In genomic region chr2:163054891-163055494, GRCm38 (mm10) we compare ENCODE assay signal across 8 mouse cellular contexts. TPM values are rescaled to one million over a fixed set of nuclear protein-coding genes. Genes with fewer than 3 reads are reported as not detected.
DNase-seq lines count a peak whose midpoint lies in the region; ATAC-seq and TF ChIP-seq lines count a peak whose summit lies in the region.

No protein-coding gene starts in this region.

- H3K27ac ChIP-seq in left cerebral cortex, adult 2 months: no peak overlapping the region
- H3K27ac ChIP-seq in forebrain, embryonic 16.5 days (ENCODE audit: low read length): 0 out of 2 replicates have a peak overlapping the region, but pooled peaks have one; percentile 34
- no peak overlapping the region for H3K27ac ChIP-seq in limb, embryonic 15.5 days
- no peak overlapping the region for H3K27ac ChIP-seq in olfactory bulb, adult 2 months (ENCODE audit: insufficient read depth, low read depth, low read length)

- intact Hi-C loops in left cerebral cortex, adult 2 months (cut with DNase I): no loop called here
- intact Hi-C loops in left cerebral cortex, postnatal 25 days (cut with DNase I): no loop called here
- intact Hi-C loops in left cerebral cortex, postnatal 10 days (cut with DNase I): no loop called here

- H3K4me1 ChIP-seq in forebrain, embryonic 16.5 days (replicated peaks; ENCODE audit: control insufficient read depth, insufficient read depth, low read length): peaks cover 17% of the 10 kb centered on the region
- peaks cover 23% of the 10 kb centered on the region for H3K4me1 ChIP-seq in limb, embryonic 15.5 days
- H3K4me1 ChIP-seq in olfactory bulb, adult 2 months (ENCODE audit: control insufficient read depth, insufficient read depth, low read length): peaks cover 8% of the 10 kb centered on the region

- no peaks in the 10 kb centered on the region for H3K27me3 ChIP-seq in forebrain, embryonic 16.5 days (replicated peaks; ENCODE audit: control insufficient read depth, insufficient read depth, low read length)
- no peaks in the 10 kb centered on the region for H3K27me3 ChIP-seq in limb, embryonic 15.5 days

- no peak for TF ChIP-seq POLR2A in olfactory bulb, adult 2 months (IDR thresholded peaks at IDR 0.05; ENCODE audit: insufficient read depth, low read depth, low read length)

- peak overlapping the region; percentile 55 for H3K9ac ChIP-seq in forebrain, embryonic 16.5 days (replicated peaks; ENCODE audit: low read depth, low read length)
- H3K9ac ChIP-seq in limb, embryonic 15.5 days: peak overlapping the region; percentile 54

- peak; percentile 14; the same call in 1 of the 2 replicates for ATAC-seq in forebrain, embryonic 16.5 days
- 0 out of 2 replicates have a peak, but pooled peaks have one; percentile 33 for ATAC-seq in limb, embryonic 15.5 days (ENCODE audit: insufficient number of reproducible peaks, low FRiP score, low TSS enrichment, low read depth)

- peak overlapping the region; percentile 49 for H3K4me3 ChIP-seq in left cerebral cortex, adult 2 months
- peak overlapping the region; percentile 67 for H3K4me3 ChIP-seq in forebrain, embryonic 16.5 days (replicated peaks; ENCODE audit: low read length)
- H3K4me3 ChIP-seq in limb, embryonic 15.5 days: peak overlapping the region; percentile 71
- H3K4me3 ChIP-seq in olfactory bulb, adult 2 months (ENCODE audit: insufficient read depth, low read depth, low read length): peak overlapping the region; percentile 37

- no peaks in the 10 kb centered on the region for H3K9me3 ChIP-seq in forebrain, embryonic 16.5 days (ENCODE audit: control insufficient read depth, low read length)
- H3K9me3 ChIP-seq in limb, embryonic 15.5 days: no peaks in the 10 kb centered on the region

- under 1% methylated on average over 37 of the region's 38 CpGs for WGBS in forebrain, embryonic 16.5 days
- under 1% methylated on average over 38 of the region's 38 CpGs for WGBS in limb, embryonic 15.5 days
- WGBS in olfactory bulb, adult 2 months: 3% methylated on average over 38 of the region's 38 CpGs

- H3K4me2 ChIP-seq in forebrain, embryonic 16.5 days (ENCODE audit: low read length): peak overlapping the region; percentile 98
- peak overlapping the region; percentile 100 for H3K4me2 ChIP-seq in limb, embryonic 15.5 days

- no peaks in the 10 kb centered on the region for H3K36me3 ChIP-seq in forebrain, embryonic 16.5 days (ENCODE audit: control insufficient read depth, insufficient read depth)
- no peaks in the 10 kb centered on the region for H3K36me3 ChIP-seq in limb, embryonic 15.5 days

- no peak for TF ChIP-seq CTCF in left cerebral cortex, adult 2 months (IDR thresholded peaks at IDR 0.05)
- no peak for TF ChIP-seq CTCF in olfactory bulb, adult 2 months (IDR thresholded peaks at IDR 0.05; ENCODE audit: insufficient read depth, low read depth, low read length)

- no peak for DNase-seq in left cerebral cortex, adult 2 months (ENCODE audit: extremely low spot score in 1 of 2, low spot score in 2 of 2)
- no peak for DNase-seq in left cerebral cortex, postnatal 25 days (ENCODE audit: low spot score in 2 of 2)
- DNase-seq in adipocyte (ENCODE audit: low spot score): peak; percentile 32
- DNase-seq in left cerebral cortex, postnatal 10 days (ENCODE audit: extremely low spot score in 1 of 2, low spot score in 2 of 2): no peak
- DNase-seq in urinary bladder, postnatal 10 days (ENCODE audit: low spot score): no peak

RNA-seq across cellular contexts. Expression of gene Mybl2, which starts 0.5 kb away (rescaled TPM):
- total RNA-seq in left cerebral cortex, adult 2 months (2021): 1 to 10 TPM; 1.2 to 2.0 TPM
- 1 to 10 TPM; 1.1 to 1.4 TPM for total RNA-seq in left cerebral cortex, postnatal 25 days (2021)
- polyA plus RNA-seq in forebrain, embryonic 16.5 days (2015; fragmentation: Nextera tagmentation; extraction: Ambion mirVana): 9.9 and 10.9 TPM in 2 replicates
- 18.6 and 22.5 TPM in 2 replicates for polyA plus RNA-seq in limb, embryonic 15.5 days (2015; fragmentation: Nextera tagmentation; extraction: Ambion mirVana)
- polyA plus RNA-seq in olfactory bulb, adult 2 months (2012; ENCODE audit: insufficient read depth, insufficient read length, low replicate concordance, missing spikeins): not detected in 2 replicates
- total RNA-seq in left cerebral cortex, postnatal 10 days (2021): 1 to 10 TPM in 1 of 2 experiments, under 1 TPM in 1; 0.79 to 1.5 TPM

RNA-seq across cellular contexts. Expression of gene Gtsf1l, which starts 32.7 kb away (rescaled TPM):
- not detected for total RNA-seq in left cerebral cortex, adult 2 months (2021)
- not detected for total RNA-seq in left cerebral cortex, postnatal 25 days (2021)
- not detected in 2 replicates for polyA plus RNA-seq in forebrain, embryonic 16.5 days (2015; fragmentation: Nextera tagmentation; extraction: Ambion mirVana)
- polyA plus RNA-seq in limb, embryonic 15.5 days (2015; fragmentation: Nextera tagmentation; extraction: Ambion mirVana): not detected in 2 replicates
- polyA plus RNA-seq in olfactory bulb, adult 2 months (2012; ENCODE audit: insufficient read depth, insufficient read length, low replicate concordance, missing spikeins): not detected in 2 replicates
- total RNA-seq in left cerebral cortex, postnatal 10 days (2021): not detected

RNA-seq across cellular contexts. Expression of gene Ift52, which starts 37.8 kb away (rescaled TPM):
- 10 to 100 TPM; 32.9 to 35.2 TPM for total RNA-seq in left cerebral cortex, adult 2 months (2021)
- total RNA-seq in left cerebral cortex, postnatal 25 days (2021): 10 to 100 TPM; 31.2 to 33.9 TPM
- polyA plus RNA-seq in forebrain, embryonic 16.5 days (2015; fragmentation: Nextera tagmentation; extraction: Ambion mirVana): 38.0 and 38.1 TPM in 2 replicates
- 40.8 and 46.8 TPM in 2 replicates for polyA plus RNA-seq in limb, embryonic 15.5 days (2015; fragmentation: Nextera tagmentation; extraction: Ambion mirVana)
- polyA plus RNA-seq in olfactory bulb, adult 2 months (2012; ENCODE audit: insufficient read depth, insufficient read length, low replicate concordance, missing spikeins): not detected in 2 replicates
- 10 to 100 TPM; 24.6 to 25.5 TPM for total RNA-seq in left cerebral cortex, postnatal 10 days (2021)
